ENCODE assay signal across 20 mouse cellular contexts in the genomic region with DNA sequence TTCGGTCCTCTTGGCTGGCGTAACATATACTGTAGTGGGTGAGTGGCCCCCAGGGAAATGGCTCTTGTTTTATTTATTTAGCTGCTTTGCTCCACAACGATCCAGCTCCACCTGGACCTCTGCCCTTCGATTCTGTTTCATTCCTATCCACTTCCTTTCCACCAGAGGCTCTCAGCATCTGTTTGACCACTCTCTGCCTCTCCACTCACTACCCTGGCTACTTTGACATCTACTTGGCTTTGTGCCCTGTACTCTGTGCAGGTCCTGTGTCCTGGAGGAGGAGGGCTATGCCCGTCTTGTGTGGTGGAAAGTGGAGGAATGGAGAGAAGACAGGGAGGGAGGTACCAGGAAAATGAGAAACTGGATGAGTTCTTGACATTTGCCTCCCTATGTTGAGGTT. TPM values are rescaled to one million over a fixed set of nuclear protein-coding genes. Genes with fewer than 3 reads are reported as not detected.
DNase-seq lines count a peak whose midpoint lies in the region; ATAC-seq and TF ChIP-seq lines count a peak whose summit lies in the region.
"Had no signal": no experiment of that assay in that cellular context is flagged by ENCODE, and none has a peak within 500 bp of the region (broad histone marks: within the 10 kb centered on the region; RNA-seq: fewer than 3 reads in every experiment).

No protein-coding gene starts in this region.

- no peak for TF ChIP-seq CTCF in cortical plate, adult 2 months (IDR thresholded peaks at IDR 0.05; ENCODE audit: extremely low read depth, insufficient read depth, low read length)

- ATAC-seq in forebrain, embryonic 12.5 days (ENCODE audit: low FRiP score): no peak
- no peak for ATAC-seq in hindbrain, embryonic 13.5 days (ENCODE audit: low FRiP score)
- no peak for ATAC-seq in midbrain, embryonic 14.5 days (ENCODE audit: low FRiP score, low TSS enrichment)
- no peak for ATAC-seq in monocyte, adult 5-6 weeks (replicated peaks; ENCODE audit: insufficient number of reproducible peaks, low FRiP score, low TSS enrichment, poor library complexity, severe bottlenecking)

- 73% methylated on average over 5 of the region's 5 CpGs for WGBS in forebrain, embryonic 12.5 days
- WGBS in hindbrain, embryonic 13.5 days: 38% methylated on average over 5 of the region's 5 CpGs
- WGBS in midbrain, embryonic 14.5 days: 49% methylated on average over 5 of the region's 5 CpGs

- no peaks in the 10 kb centered on the region for H3K27me3 ChIP-seq in forebrain, embryonic 12.5 days
- H3K27me3 ChIP-seq in hindbrain, embryonic 13.5 days: no peaks in the 10 kb centered on the region
- no peaks in the 10 kb centered on the region for H3K27me3 ChIP-seq in midbrain, embryonic 14.5 days (ENCODE audit: control insufficient read depth, insufficient read depth, low read length)
- H3K27me3 ChIP-seq: heart, embryonic 15.5 days; limb, embryonic 15.5 days had no signal

- H3K4me3 ChIP-seq in cortical plate, adult 2 months (ENCODE audit: insufficient read depth, low read length): no peak overlapping the region
- H3K4me3 ChIP-seq in forebrain, embryonic 12.5 days (replicated peaks): no peak overlapping the region
- H3K4me3 ChIP-seq in hindbrain, embryonic 13.5 days: no peak overlapping the region
- H3K4me3 ChIP-seq in midbrain, embryonic 14.5 days (replicated peaks; ENCODE audit: low read depth, low read length): no peak overlapping the region
- H3K4me3 ChIP-seq: heart, embryonic 15.5 days; limb, embryonic 15.5 days; myocyte had no signal

- peak; percentile 37 for DNase-seq in midbrain, embryonic 14.5 days
- no peak for DNase-seq in kidney, postnatal 4 days
- DNase-seq in lung, postnatal 25 days (ENCODE audit: low spot score): no peak
- no peak for DNase-seq in frontal cortex, postnatal 14 days (ENCODE audit: low spot score in 2 of 2)
- DNase-seq: cerebellum, adult 11 months; heart, adult 11 months; kidney, adult 9 months; lung, adult 2 months; right cerebral cortex, postnatal 4 days had no signal

- H3K9me3 ChIP-seq in forebrain, embryonic 12.5 days: no peaks in the 10 kb centered on the region
- H3K9me3 ChIP-seq in hindbrain, embryonic 13.5 days: no peaks in the 10 kb centered on the region
- H3K9me3 ChIP-seq in midbrain, embryonic 14.5 days (ENCODE audit: control insufficient read depth, low read length): no peaks in the 10 kb centered on the region
- H3K9me3 ChIP-seq: heart, embryonic 15.5 days; limb, embryonic 15.5 days had no signal

- TF ChIP-seq POLR2A in cortical plate, adult 2 months (IDR thresholded peaks at IDR 0.05; ENCODE audit: extremely low read depth, insufficient read depth, low read length): no peak

- H3K27ac ChIP-seq in cortical plate, adult 2 months (ENCODE audit: insufficient read depth, low read length): peak overlapping the region; percentile 95
- H3K27ac ChIP-seq in forebrain, embryonic 12.5 days: peak overlapping the region; percentile 62
- peak overlapping the region; percentile 93 for H3K27ac ChIP-seq in hindbrain, embryonic 13.5 days
- H3K27ac ChIP-seq in midbrain, embryonic 14.5 days (replicated peaks; ENCODE audit: low read depth, low read length): peak overlapping the region; percentile 89
- H3K27ac ChIP-seq: heart, embryonic 15.5 days; limb, embryonic 15.5 days; macrophage had no signal

- no peak overlapping the region for H3K9ac ChIP-seq in forebrain, embryonic 12.5 days
- H3K9ac ChIP-seq in hindbrain, embryonic 13.5 days: peak overlapping the region; percentile 43; the same call in 1 of the 2 replicates
- no peak overlapping the region for H3K9ac ChIP-seq in midbrain, embryonic 14.5 days (replicated peaks; ENCODE audit: low read length)
- H3K9ac ChIP-seq: heart, embryonic 15.5 days; limb, embryonic 15.5 days had no signal

- H3K4me1 ChIP-seq in cortical plate, adult 2 months (ENCODE audit: control insufficient read depth, insufficient read depth, low read length): peaks cover 53% of the 10 kb centered on the region
- H3K4me1 ChIP-seq in forebrain, embryonic 12.5 days: peaks cover 99% of the 10 kb centered on the region
- peaks cover 100% of the 10 kb centered on the region for H3K4me1 ChIP-seq in hindbrain, embryonic 13.5 days (replicated peaks)
- peaks cover 95% of the 10 kb centered on the region for H3K4me1 ChIP-seq in midbrain, embryonic 14.5 days (ENCODE audit: control insufficient read depth, insufficient read depth, low read length)
- H3K4me1 ChIP-seq: limb, embryonic 15.5 days had no signal

- no peak overlapping the region for H3K4me2 ChIP-seq in forebrain, embryonic 12.5 days
- peak overlapping the region; percentile 20; the same call in 1 of the 2 replicates for H3K4me2 ChIP-seq in hindbrain, embryonic 13.5 days
- H3K4me2 ChIP-seq in midbrain, embryonic 14.5 days (ENCODE audit: low read length): peak overlapping the region; percentile 23
- H3K4me2 ChIP-seq: heart, embryonic 15.5 days; limb, embryonic 15.5 days had no signal

- no peaks in the 10 kb centered on the region for H3K36me3 ChIP-seq in forebrain, embryonic 12.5 days (replicated peaks)
- no peaks in the 10 kb centered on the region for H3K36me3 ChIP-seq in hindbrain, embryonic 13.5 days
- no peaks in the 10 kb centered on the region for H3K36me3 ChIP-seq in midbrain, embryonic 14.5 days (ENCODE audit: control insufficient read depth, insufficient read depth, low read length)
- H3K36me3 ChIP-seq: heart, embryonic 15.5 days; limb, embryonic 15.5 days had no signal

RNA-seq across cellular contexts. Expression of gene Add2, which starts 33.7 kb away (rescaled TPM):
- 121 and 124 TPM in 2 replicates for polyA plus RNA-seq in cortical plate, adult 2 months (2012; rRNA removed)
- 124 and 128 TPM in 2 replicates for polyA plus RNA-seq in forebrain, embryonic 12.5 days (2016; fragmentation: Nextera tagmentation; extraction: Ambion mirVana)
- 173 and 185 TPM in 2 replicates for polyA plus RNA-seq in hindbrain, embryonic 13.5 days (2015; fragmentation: Nextera tagmentation; extraction: Ambion mirVana)
- 117 and 136 TPM in 2 replicates for polyA plus RNA-seq in midbrain, embryonic 14.5 days (2014; fragmentation: Nextera tagmentation; extraction: Ambion mirVana)
- 0.11 to 0.29 TPM in 2 of 3 replicates, not detected in the other for total RNA-seq in monocyte, adult 5-6 weeks (2017)
- polyA plus RNA-seq: macrophage had no signal

RNA-seq across cellular contexts. Expression of gene Figla, which starts 46.3 kb away (rescaled TPM):
- polyA plus RNA-seq in cortical plate, adult 2 months (2012; rRNA removed): 0.35 TPM in 1 of 2 replicates, not detected in the other
- not detected in 2 replicates for polyA plus RNA-seq in forebrain, embryonic 12.5 days (2016; fragmentation: Nextera tagmentation; extraction: Ambion mirVana)
- polyA plus RNA-seq in hindbrain, embryonic 13.5 days (2015; fragmentation: Nextera tagmentation; extraction: Ambion mirVana): not detected in 2 replicates
- not detected in 2 replicates for polyA plus RNA-seq in midbrain, embryonic 14.5 days (2014; fragmentation: Nextera tagmentation; extraction: Ambion mirVana)
- total RNA-seq in monocyte, adult 5-6 weeks (2017): not detected in 3 replicates
- total RNA-seq: layer of hippocampus, adult 18-20 months; left cerebral cortex, adult 8-10 months had no signal
- polyA plus RNA-seq: heart, embryonic 15.5 days; limb, embryonic 15.5 days; lung, adult 2 months; macrophage; myocyte; urinary bladder, adult 2 months had no signal
